Mouse (Mus musculus): ENCODE measurements around the gene Mdga1. TPM values are rescaled to one million over a fixed set of nuclear protein-coding genes. Genes with fewer than 3 reads are reported as not detected.

Gene Mdga1
- 1.7 and 2.4 TPM in 2 replicates for polyA plus RNA-seq (2012; rRNA removed)
- polyA plus RNA-seq (2014; fragmentation: Nextera tagmentation; extraction: Ambion mirVana) = 0.75 and 1.6 TPM in 2 replicates

GRCm38 (mm10) chr17:29970037-29970555, at the start of gene Mdga1:
Gene Mdga1 (minus strand): TSS chr17:29970087.
- no peak for ATAC-seq (ENCODE audit: insufficient read depth)
- 67% methylated on average over 7 of the region's 7 CpGs for WGBS (ENCODE audit: insufficient replicate concordance)

GRCm38 (mm10) chr17:30018927-30019610, 49.2 kb upstream of the Mdga1 start:
- no peak for ATAC-seq (ENCODE audit: insufficient read depth)
- TF ChIP-seq CTCF (IDR thresholded peaks at IDR 0.05; ENCODE audit: low read depth) (no peak), EP300 (IDR thresholded peaks at IDR 0.05; ENCODE audit: low read depth) (no peak)
- no peak overlapping the region for H3K27ac ChIP-seq

More at GRCm38 (mm10) chr17:29970037-29970555, at the start of gene Mdga1:
- Histone ChIP-seq H3K9ac (replicated peaks) (no peak within 1 kb of the TSS), H3K4me2 (ENCODE audit: low read depth) (no peak within 1 kb of the TSS), H3K27me3 (ENCODE audit: control insufficient read depth, insufficient read depth, low read length) (peaks cover 3% of the 10 kb centered on the region; the same call in 1 of the 2 replicates), H3K36me3 (replicated peaks; ENCODE audit: control insufficient read depth, insufficient read depth, low read depth) (no peaks in the 10 kb centered on the region), H3K27ac (no peak within 1 kb of the TSS), H3K9me3 (ENCODE audit: control insufficient read depth, low read length) (no peaks in the 10 kb centered on the region), H3K4me1 (replicated peaks; ENCODE audit: control insufficient read depth in 2 of 2, insufficient read depth in 2 of 2, low read length in 1 of 2) (no peaks in the 10 kb centered on the region; a peak in 1 of 4 replicates), H3K4me3 (ENCODE audit: insufficient read depth in 1 of 2, low read depth in 2 of 2, low read length in 2 of 2) (no peak within 1 kb of the TSS)
- DNase-seq (ENCODE audit: low read depth in 3 of 3, low spot score in 3 of 3) = no peak
- TF ChIP-seq EP300 (IDR thresholded peaks at IDR 0.05; ENCODE audit: low read depth) (no peak), CTCF (IDR thresholded peaks at IDR 0.05; ENCODE audit: low read depth) (no peak)

GRCm38 (mm10) chr17:30014660-30015059, 44.8 kb upstream of the Mdga1 start:
- DNase-seq (ENCODE audit: low read depth in 3 of 3, low spot score in 3 of 3) = no peak
- Histone ChIP-seq H3K36me3 (replicated peaks; ENCODE audit: control insufficient read depth, insufficient read depth, low read depth) (no peaks in the 10 kb centered on the region), H3K4me1 (replicated peaks; ENCODE audit: control insufficient read depth in 2 of 2, insufficient read depth in 2 of 2, low read length in 1 of 2) (peaks cover 0 to 6% of the 10 kb centered on the region in 2 experiments; a peak in 2 of 4 replicates), H3K9ac (replicated peaks) (no peak overlapping the region), H3K4me2 (ENCODE audit: low read depth) (no peak overlapping the region), H3K9me3 (ENCODE audit: control insufficient read depth, low read length) (no peaks in the 10 kb centered on the region), H3K27ac (no peak overlapping the region), H3K27me3 (ENCODE audit: control insufficient read depth, insufficient read depth, low read length) (no peaks in the 10 kb centered on the region), H3K4me3 (ENCODE audit: insufficient read depth in 1 of 2, low read depth in 2 of 2, low read length in 2 of 2) (no peak overlapping the region)
- no peak for ATAC-seq (ENCODE audit: insufficient read depth)
- no peak for TF ChIP-seq EP300 (IDR thresholded peaks at IDR 0.05; ENCODE audit: low read depth)
- no peak for TF ChIP-seq CTCF (IDR thresholded peaks at IDR 0.05; ENCODE audit: low read depth)
- WGBS (ENCODE audit: insufficient replicate concordance) = 77% methylated on average over 4 of the region's 4 CpGs

More at GRCm38 (mm10) chr17:30018927-30019610, 49.2 kb upstream of the Mdga1 start:
- Histone ChIP-seq H3K36me3 (replicated peaks; ENCODE audit: control insufficient read depth, insufficient read depth, low read depth) (no peaks in the 10 kb centered on the region), H3K9ac (replicated peaks) (no peak overlapping the region), H3K27me3 (ENCODE audit: control insufficient read depth, insufficient read depth, low read length) (no peaks in the 10 kb centered on the region), H3K4me3 (ENCODE audit: insufficient read depth in 1 of 2, low read depth in 2 of 2, low read length in 2 of 2) (no peak overlapping the region), H3K4me2 (ENCODE audit: low read depth) (no peak overlapping the region), H3K4me1 (replicated peaks; ENCODE audit: control insufficient read depth in 2 of 2, insufficient read depth in 2 of 2, low read length in 1 of 2) (no peaks in the 10 kb centered on the region), H3K9me3 (ENCODE audit: control insufficient read depth, low read length) (no peaks in the 10 kb centered on the region)
- WGBS (ENCODE audit: insufficient replicate concordance) = 76% methylated on average over 12 of the region's 12 CpGs
- no peak for DNase-seq (ENCODE audit: low read depth in 3 of 3, low spot score in 3 of 3)

GRCm38 (mm10) chr17:30008392-30008791, 38.5 kb upstream of the Mdga1 start:
- Histone ChIP-seq H3K4me1 (replicated peaks; ENCODE audit: control insufficient read depth in 2 of 2, insufficient read depth in 2 of 2, low read length in 1 of 2) (peaks cover 20 to 31% of the 10 kb centered on the region in 2 experiments), H3K27ac (no peak overlapping the region)

GRCm38 (mm10) chr17:30007883-30008282, 38.0 kb upstream of the Mdga1 start:
- no peak overlapping the region for H3K9ac ChIP-seq (replicated peaks)
- H3K27ac ChIP-seq = no peak overlapping the region
- peaks cover 20 to 34% of the 10 kb centered on the region in 2 experiments for H3K4me1 ChIP-seq (replicated peaks; ENCODE audit: control insufficient read depth in 2 of 2, insufficient read depth in 2 of 2, low read length in 1 of 2)
- H3K27me3 ChIP-seq (ENCODE audit: control insufficient read depth, insufficient read depth, low read length) = no peaks in the 10 kb centered on the region
- H3K9me3 ChIP-seq (ENCODE audit: control insufficient read depth, low read length) = no peaks in the 10 kb centered on the region
- H3K36me3 ChIP-seq (replicated peaks; ENCODE audit: control insufficient read depth, insufficient read depth, low read depth) = no peaks in the 10 kb centered on the region
- TF ChIP-seq EP300 (IDR thresholded peaks at IDR 0.05; ENCODE audit: low read depth) (no peak), CTCF (IDR thresholded peaks at IDR 0.05; ENCODE audit: low read depth) (no peak)
- H3K4me2 ChIP-seq (ENCODE audit: low read depth) = peak overlapping the region; percentile 37
- H3K4me3 ChIP-seq (ENCODE audit: insufficient read depth in 1 of 2, low read depth in 2 of 2, low read length in 2 of 2) = no peak overlapping the region
- 63% methylated on average over 6 of the region's 6 CpGs for WGBS (ENCODE audit: insufficient replicate concordance)
- DNase-seq (ENCODE audit: low read depth in 3 of 3, low spot score in 3 of 3) (no peak), ATAC-seq (ENCODE audit: insufficient read depth) (no peak)

More at GRCm38 (mm10) chr17:30008392-30008791, 38.5 kb upstream of the Mdga1 start:
- H3K4me2 ChIP-seq (ENCODE audit: low read depth) = peak overlapping the region; percentile 20
- TF ChIP-seq EP300 (IDR thresholded peaks at IDR 0.05; ENCODE audit: low read depth) (no peak), CTCF (IDR thresholded peaks at IDR 0.05; ENCODE audit: low read depth) (no peak)
- ATAC-seq (ENCODE audit: insufficient read depth) (no peak), DNase-seq (ENCODE audit: low read depth in 3 of 3, low spot score in 3 of 3) (no peak)
- H3K9ac ChIP-seq (replicated peaks) = no peak overlapping the region
- H3K9me3 ChIP-seq (ENCODE audit: control insufficient read depth, low read length) = no peaks in the 10 kb centered on the region
- no peak overlapping the region for H3K4me3 ChIP-seq (ENCODE audit: insufficient read depth in 1 of 2, low read depth in 2 of 2, low read length in 2 of 2)
- no peaks in the 10 kb centered on the region for H3K36me3 ChIP-seq (replicated peaks; ENCODE audit: control insufficient read depth, insufficient read depth, low read depth)
- H3K27me3 ChIP-seq (ENCODE audit: control insufficient read depth, insufficient read depth, low read length) = no peaks in the 10 kb centered on the region
